Mouse (Mus musculus) CH12.LX (cell line): ENCODE measurements around the gene Tbl1xr1. TPM values are rescaled to one million over a fixed set of nuclear protein-coding genes. Genes with fewer than 3 reads are reported as not detected.

Experiments
- DNase-seq: peaks from one replicate; pipeline ENCODE4 v3.0.0-alpha.2; 2013; ENCODE audit errors: extremely low read depth
- H3K27ac ChIP-seq: 2 replicates; pipeline ENCODE4 v1.5.1; 2012; ENCODE audit warnings: low read depth, mild to moderate bottlenecking, control low read depth, moderate library complexity; ENCODE audit not compliant: insufficient read depth
- H3K27me3 ChIP-seq: replicated peaks from 2 replicates; pipeline ENCODE3; 2012; ENCODE audit warnings: inconsistent platforms
- H3K36me3 ChIP-seq, 2 experiments: replicated peaks in 1 of 2; 2 replicates each; pipeline versions ENCODE3 to v1.6.1; 2012; ENCODE audit warnings: inconsistent platforms in 1 of 2, low read length in 1 of 2, mild to moderate bottlenecking in 1 of 2, mixed read lengths in 1 of 2, moderate library complexity in 1 of 2; ENCODE audit not compliant: control insufficient read depth in 1 of 2, insufficient read depth in 1 of 2
- H3K4me1 ChIP-seq, 2 experiments: 2 replicates each; pipeline ENCODE4 v1.6.1; 2012; ENCODE audit warnings: inconsistent platforms in 1 of 2, moderate library complexity in 1 of 2; ENCODE audit not compliant: insufficient read depth in 2 of 2, control insufficient read depth in 1 of 2
- H3K4me2 ChIP-seq: 2 replicates; pipeline ENCODE4 v1.6.1; 2012; ENCODE audit warnings: low read depth, mild to moderate bottlenecking, control low read depth; ENCODE audit not compliant: poor library complexity, insufficient read depth, severe bottlenecking
- H3K4me3 ChIP-seq, 3 experiments: fragments of 150-350 bp in 1 of 3; sonication (generic) in 1 of 3; replicated peaks in 1 of 3; 2 replicates each; pipeline versions ENCODE3 to v1.5.1; 2011 to 2012; ENCODE audit warnings: low read depth in 2 of 3, low read length in 2 of 3, mild to moderate bottlenecking in 2 of 3, moderate library complexity in 2 of 3, control low read depth in 1 of 3, improper control_type of control experiment in 1 of 3, inconsistent platforms in 1 of 3, mixed read lengths in 1 of 3; ENCODE audit not compliant: poor library complexity in 1 of 3
- H3K79me2 ChIP-seq: replicated peaks from 2 replicates; pipeline ENCODE4 v1.6.1; 2012; ENCODE audit warnings: mild to moderate bottlenecking, moderate library complexity; ENCODE audit not compliant: control insufficient read depth, poor library complexity, insufficient read depth, severe bottlenecking; ENCODE audit errors: extremely low read depth
- H3K9ac ChIP-seq: 2 replicates; pipeline ENCODE4 v1.6.1; 2012; ENCODE audit warnings: low read depth, mild to moderate bottlenecking, control low read depth, moderate library complexity; ENCODE audit not compliant: insufficient read depth
- H3K9me3 ChIP-seq: replicated peaks from 2 replicates; pipeline ENCODE3; 2012; ENCODE audit warnings: low read length, inconsistent platforms, mixed read lengths
- BHLHE40 ChIP-seq: IDR thresholded peaks from 2 replicates; pipeline ENCODE4 v1.6.1; 2011; ENCODE audit warnings: mild to moderate bottlenecking, low read depth, low read length, improper control_type of control experiment
- CHD1 ChIP-seq: IDR thresholded peaks from 2 replicates; pipeline ENCODE4 v1.6.1; 2012; ENCODE audit warnings: low read depth, low read length, improper control_type of control experiment, inconsistent platforms
- CHD2 ChIP-seq: IDR thresholded peaks from 2 replicates; pipeline ENCODE4 v1.6.1; 2011; ENCODE audit warnings: low read length, improper control_type of control experiment
- CTCF ChIP-seq, 2 experiments: IDR thresholded peaks in 1 of 2; conservative IDR thresholded peaks in 1 of 2; 2 replicates each; pipeline ENCODE4 v1.5.1; 2011 to 2012; ENCODE audit warnings: low read depth in 2 of 2, low read length in 2 of 2, improper control_type of control experiment in 1 of 2, inconsistent platforms in 1 of 2, mild to moderate bottlenecking in 1 of 2, moderate library complexity in 1 of 2
- EP300 ChIP-seq: IDR thresholded peaks from 2 replicates; pipeline ENCODE4 v1.6.1; 2011; ENCODE audit warnings: low read length, improper control_type of control experiment
- ETS1 ChIP-seq: conservative IDR thresholded peaks from 2 replicates; pipeline ENCODE4 v1.6.1; 2012; ENCODE audit warnings: low read depth, mild to moderate bottlenecking, inconsistent platforms, low read length, improper control_type of control experiment, moderate library complexity
- GABPA ChIP-seq: IDR thresholded peaks from 2 replicates; pipeline ENCODE4 v1.6.1; 2012; ENCODE audit warnings: low read depth, low read length, improper control_type of control experiment, inconsistent platforms; ENCODE audit not compliant: insufficient replicate concordance
- HCFC1 ChIP-seq: IDR thresholded peaks from 2 replicates; pipeline ENCODE4 v1.6.1; 2012; ENCODE audit warnings: low read depth, mild to moderate bottlenecking, inconsistent platforms, low read length, improper control_type of control experiment
- JUND ChIP-seq: conservative IDR thresholded peaks from 2 replicates; pipeline ENCODE4 v1.6.1; 2011; ENCODE audit warnings: low read depth, low read length, improper control_type of control experiment
- KAT2A ChIP-seq: IDR thresholded peaks from 2 replicates; pipeline ENCODE4 v1.6.1; 2012; ENCODE audit warnings: low read length, improper control_type of control experiment, inconsistent platforms; ENCODE audit not compliant: insufficient replicate concordance
- MAX ChIP-seq: IDR thresholded peaks from 2 replicates; pipeline ENCODE4 v1.6.1; 2011; ENCODE audit warnings: low read length, improper control_type of control experiment
- MEF2A ChIP-seq: IDR thresholded peaks from 2 replicates; pipeline ENCODE4 v1.6.1; 2014; ENCODE audit warnings: low read depth, mild to moderate bottlenecking, inconsistent platforms, low read length, improper control_type of control experiment, borderline replicate concordance
- MYC ChIP-seq: IDR thresholded peaks from 2 replicates; pipeline ENCODE4 v1.6.1; 2011; ENCODE audit warnings: low read depth, mild to moderate bottlenecking, improper control_type of control experiment, low read length
- NELFE ChIP-seq: IDR thresholded peaks from 2 replicates; pipeline ENCODE4 v1.6.1; 2011; ENCODE audit warnings: low read depth, low read length, improper control_type of control experiment
- POLR2AphosphoS2 ChIP-seq: IDR thresholded peaks from 2 replicates; pipeline ENCODE4 v1.6.1; 2011; ENCODE audit warnings: low read depth, low read length, improper control_type of control experiment
- SMC3 ChIP-seq: IDR thresholded peaks from 2 replicates; pipeline ENCODE4 v1.6.1; 2011; ENCODE audit warnings: low read depth, low read length, improper control_type of control experiment
- TBP ChIP-seq: conservative IDR thresholded peaks from 2 replicates; pipeline ENCODE4 v1.6.1; 2011; ENCODE audit warnings: low read depth, low read length, improper control_type of control experiment
- USF1 ChIP-seq: IDR thresholded peaks from 2 replicates; pipeline ENCODE4 v1.6.1; 2014; ENCODE audit warnings: low read depth, mild to moderate bottlenecking, inconsistent platforms, low read length, improper control_type of control experiment
- ZC3H11A ChIP-seq: IDR thresholded peaks from 2 replicates; pipeline ENCODE4 v1.6.1; 2012; ENCODE audit warnings: low read depth, mild to moderate bottlenecking, inconsistent platforms, low read length, improper control_type of control experiment
- ZKSCAN1 ChIP-seq: IDR thresholded peaks from 2 replicates; pipeline ENCODE4 v1.6.1; 2012; ENCODE audit warnings: low read depth, inconsistent platforms, low read length, improper control_type of control experiment, borderline replicate concordance
- ZNF384 ChIP-seq: IDR thresholded peaks from 2 replicates; pipeline ENCODE4 v1.6.1; 2012; ENCODE audit warnings: low read depth, low read length, improper control_type of control experiment, inconsistent platforms
- dilution Hi-C: fragments of 300-500 bp; cut with MboI; formaldehyde crosslinking; loops from 2 replicates; pipeline ENCODE4 v1.14.3; 2020; ENCODE audit warnings: low sequenced_read_pairs; ENCODE audit not compliant: extremely low pct_unique_long_range_greater_than_20kb, extremely low pct_ligation_motif_present
- in situ Hi-C: fragments of 300-500 bp; cut with MboI; formaldehyde crosslinking; loops from 3 replicates; pipeline ENCODE4 v1.14.3; 2019; ENCODE audit warnings: low sequenced_read_pairs, low pct_ligation_motif_present, low pct_unique_long_range_greater_than_20kb, mixed read lengths
- polyA plus RNA-seq: library from polyadenylated mRNA; unstranded; fragments of >175 nt; gene quantifications from 2 replicates; pipeline ENCODE4 v1.2.1, GENCODE M21; 2012; ENCODE audit warnings: low read depth; ENCODE audit not compliant: insufficient read length
- total RNA-seq, 2 experiments: library from RNA; depleted of rRNA; stranded (reverse); fragments of 300-350 nt in 1 of 2; fragments of >200 nt in 1 of 2; gene quantifications; 2 replicates each; pipeline ENCODE4 v1.2.3; 2012 to 2014

Tbl1xr1 gene
- total and polyA plus RNA-seq, 3 experiments: 33.7 to 39.9 (median 38.3) TPM

DNA sequence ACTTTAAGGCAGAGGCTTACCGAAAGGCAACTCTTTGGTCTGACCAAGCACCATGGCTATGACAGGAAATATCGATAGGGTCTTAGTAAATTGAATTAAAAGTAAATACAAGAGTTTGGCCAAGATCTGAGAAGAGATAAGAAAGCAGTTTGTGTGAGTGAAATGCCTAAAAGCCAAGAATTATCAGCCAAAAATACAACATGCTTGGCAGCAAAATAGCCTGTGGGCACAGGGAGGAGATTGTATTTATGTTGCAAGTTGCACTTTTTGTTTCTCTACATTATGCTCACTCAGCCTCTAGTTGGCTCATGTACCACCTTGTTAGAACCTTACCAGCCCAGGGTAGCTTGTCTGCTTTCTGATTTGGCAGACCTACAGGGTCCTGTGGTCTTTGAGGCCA, 91.4 kb downstream of the Tbl1xr1 start:
- Histone ChIP-seq H3K4me2 (no peak overlapping the region), H3K9ac (no peak overlapping the region), H3K9me3 (no peaks in the 10 kb centered on the region), H3K27me3 (no peaks in the 10 kb centered on the region), H3K27ac (no peak overlapping the region), H3K4me1 (peaks cover 14 to 47% of the 10 kb centered on the region in 2 experiments), H3K79me2 (peaks cover 14% of the 10 kb centered on the region), H3K4me3 (no peak overlapping the region), H3K36me3 (peaks cover 0 to 29% of the 10 kb centered on the region in 2 experiments)
- DNase-seq: no peak
- no peak for TF ChIP-seq ETS1
- no peak for TF ChIP-seq CHD2
- no peak for TF ChIP-seq ZKSCAN1
- TF ChIP-seq MYC: no peak
- TF ChIP-seq ZC3H11A: no peak
- no peak for TF ChIP-seq ZNF384
- TF ChIP-seq MEF2A: no peak
- no peak for TF ChIP-seq POLR2AphosphoS2
- no peak for TF ChIP-seq MAX
- TF ChIP-seq GABPA: no peak
- no peak for TF ChIP-seq CHD1
- TF ChIP-seq TBP: no peak
- TF ChIP-seq JUND: no peak
- no peak for TF ChIP-seq BHLHE40
- TF ChIP-seq HCFC1: no peak
- no peak for TF ChIP-seq CTCF (conservative IDR thresholded peaks at IDR 0.05 in 1 of 2, IDR thresholded peaks at IDR 0.05 in 1 of 2; ENCODE audit: low read depth in 2 of 2, low read length in 2 of 2)
- TF ChIP-seq NELFE: no peak
- no peak for TF ChIP-seq EP300
- no peak for TF ChIP-seq USF1
- dilution Hi-C loops (no loop called here), in situ Hi-C loops (no loop called here)

DNA sequence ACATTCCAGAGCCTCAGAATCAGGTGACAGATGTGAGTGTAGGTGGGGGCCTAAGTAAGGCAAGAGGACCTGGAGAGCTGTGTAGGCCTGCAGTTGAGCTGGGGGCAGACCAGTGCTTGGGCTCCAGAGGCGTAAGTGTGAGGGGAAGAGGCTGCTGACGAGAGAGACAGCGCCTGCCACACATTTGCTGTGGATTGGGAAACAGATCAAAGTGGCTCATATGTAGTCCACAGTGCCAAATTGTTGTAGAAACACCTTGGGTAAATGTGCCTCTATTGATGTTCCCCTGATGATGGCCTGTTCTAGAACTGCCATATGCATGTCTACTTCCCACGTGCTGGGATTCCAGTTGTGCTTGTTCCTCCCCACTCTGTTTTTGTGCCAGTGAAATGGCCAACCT, 92.0 kb downstream of the Tbl1xr1 start:
- DNase-seq: no peak
- Histone ChIP-seq H3K4me1 (peaks cover 14 to 53% of the 10 kb centered on the region in 2 experiments), H3K9me3 (no peaks in the 10 kb centered on the region), H3K79me2 (peaks cover 18% of the 10 kb centered on the region), H3K4me2 (no peak overlapping the region), H3K27ac (no peak overlapping the region), H3K36me3 (peaks cover 0 to 26% of the 10 kb centered on the region in 2 experiments), H3K4me3 (no peak overlapping the region), H3K27me3 (no peaks in the 10 kb centered on the region), H3K9ac (no peak overlapping the region)
- in situ Hi-C loops: no loop called here
- dilution Hi-C loops: no loop called here
- no peak for TF ChIP-seq SMC3
- TF ChIP-seq JUND: no peak
- TF ChIP-seq MEF2A: no peak
- no peak for TF ChIP-seq ETS1
- TF ChIP-seq BHLHE40: no peak
- no peak for TF ChIP-seq CHD1
- TF ChIP-seq KAT2A: no peak
